Comparison of ENCODE assay signal across 17 mouse cellular contexts in the genomic region with DNA sequence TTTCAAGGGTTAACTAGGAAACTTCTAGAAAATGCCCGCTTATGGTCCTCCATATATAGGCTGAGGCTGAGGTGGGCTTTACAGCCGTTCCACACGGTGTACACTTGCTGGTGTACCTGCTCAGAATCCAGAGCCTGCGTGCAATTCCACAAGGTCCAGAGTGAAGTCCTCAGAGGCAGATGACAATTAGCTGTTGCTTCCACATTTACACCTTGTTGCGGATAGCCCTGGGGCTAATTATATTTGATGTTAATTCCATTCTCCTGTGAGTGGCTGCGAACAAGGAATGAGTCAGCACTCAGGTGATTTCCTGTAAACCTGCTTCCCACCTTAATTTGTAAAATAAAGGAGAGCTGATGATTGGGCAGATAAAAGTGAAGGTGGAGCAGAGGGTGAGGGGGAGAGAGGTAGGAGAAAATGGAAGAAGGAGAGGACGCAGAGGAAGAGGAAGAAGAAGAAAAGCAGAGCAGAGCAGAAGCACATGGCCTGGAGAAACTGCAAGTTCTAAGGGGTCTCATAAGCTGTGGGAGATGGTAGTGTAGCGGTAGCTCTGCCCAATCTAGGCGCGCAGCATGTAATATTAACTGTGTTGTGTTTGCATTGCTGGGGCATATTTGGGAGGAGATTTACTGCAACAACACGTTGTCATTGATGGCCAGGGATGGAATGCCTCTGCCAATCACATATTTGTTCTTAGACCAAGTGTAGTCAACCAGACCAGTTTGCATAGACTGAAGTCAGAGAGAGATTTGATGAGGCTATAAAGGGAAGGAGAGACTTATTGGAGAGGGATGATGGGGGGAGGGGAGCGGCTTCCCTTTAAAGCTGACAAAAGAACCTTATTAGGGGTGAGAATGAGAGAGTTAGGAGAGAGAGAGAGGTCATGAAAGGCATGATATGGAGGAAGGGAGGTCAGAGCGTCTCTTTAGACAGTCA.
"Had no signal": no experiment of that assay in that cellular context is flagged by ENCODE, and none has a peak within 500 bp of the region (broad histone marks: within the 10 kb centered on the region; RNA-seq: fewer than 3 reads in every experiment).

No protein-coding gene starts in this region.

- H3K27ac ChIP-seq: lung, embryonic 15.5 days; macrophage; midbrain, embryonic 13.5 days; midbrain, embryonic 15.5 days; neural tube, embryonic 12.5 days; stomach, embryonic 15.5 days; stomach, postnatal 0 days had no signal

- H3K9me3 ChIP-seq: lung, embryonic 15.5 days; megakaryocyte, embryonic 14.5 days; midbrain, embryonic 13.5 days; midbrain, embryonic 15.5 days; neural tube, embryonic 12.5 days; stomach, embryonic 15.5 days had no signal

- H3K4me2 ChIP-seq: lung, embryonic 15.5 days; midbrain, embryonic 11.5 days; midbrain, embryonic 13.5 days; midbrain, embryonic 15.5 days; neural tube, embryonic 12.5 days; stomach, embryonic 15.5 days had no signal

- ATAC-seq: lung, postnatal 0 days; midbrain, embryonic 13.5 days; midbrain, embryonic 15.5 days had no signal

- H3K27me3 ChIP-seq: lung, embryonic 15.5 days; megakaryocyte, embryonic 14.5 days; midbrain, embryonic 13.5 days; midbrain, embryonic 15.5 days; neural tube, embryonic 12.5 days; stomach, embryonic 15.5 days had no signal

- DNase-seq: lung, adult 2 months; lung, postnatal 14 days; lung, postnatal 36 days; right cerebral cortex, postnatal 14 days; thymus, adult 2 months; thymus, postnatal 25 days; thymus, postnatal 4 days had no signal

- H3K4me3 ChIP-seq: lung, embryonic 15.5 days; megakaryocyte, embryonic 14.5 days; midbrain, embryonic 13.5 days; midbrain, embryonic 15.5 days; neural tube, embryonic 12.5 days; stomach, embryonic 15.5 days had no signal

- H3K9ac ChIP-seq: lung, embryonic 15.5 days; midbrain, embryonic 13.5 days; midbrain, embryonic 15.5 days; neural tube, embryonic 12.5 days; stomach, embryonic 15.5 days had no signal

- H3K36me3 ChIP-seq: lung, embryonic 15.5 days; midbrain, embryonic 13.5 days; midbrain, embryonic 15.5 days; neural tube, embryonic 12.5 days; stomach, embryonic 15.5 days had no signal

- H3K4me1 ChIP-seq: lung, embryonic 15.5 days; megakaryocyte, embryonic 14.5 days; midbrain, embryonic 13.5 days; midbrain, embryonic 15.5 days; neural tube, embryonic 12.5 days; stomach, embryonic 15.5 days had no signal
